Mouse (Mus musculus) hindbrain, embryonic 11.5 days (tissue): ENCODE measurements around the gene Knstrn. TPM values are rescaled to one million over a fixed set of nuclear protein-coding genes. Genes with fewer than 3 reads are reported as not detected.

Experiments used
- ATAC-seq: fragments of 200-750 bp; cut with Nextera tagmentation; 2 replicates; pipeline ENCODE4 v1.8.0; 2017; ENCODE audit warnings: mild to moderate bottlenecking, moderate TSS enrichment, moderate library complexity; ENCODE audit not compliant: low FRiP score
- DNase-seq: peaks from one replicate; pipeline ENCODE4 v3.0.0-alpha.2; 2015; ENCODE audit warnings: low spot score
- H3K27ac ChIP-seq: fragments of 300-500 bp; sonication (generic); 2 replicates; pipeline ENCODE4 v1.5.1; 2014; ENCODE audit warnings: mild to moderate bottlenecking, low read depth, low read length
- H3K27me3 ChIP-seq: fragments of 300-500 bp; sonication (generic); 2 replicates; pipeline ENCODE4 v1.6.1; 2014; ENCODE audit warnings: mild to moderate bottlenecking, low read length, moderate library complexity, mixed read lengths; ENCODE audit not compliant: control insufficient read depth, insufficient read depth
- H3K36me3 ChIP-seq: fragments of 300-500 bp; sonication (generic); 2 replicates; pipeline ENCODE4 v1.6.1; 2014; ENCODE audit warnings: mild to moderate bottlenecking, low read length, moderate library complexity, mixed read lengths; ENCODE audit not compliant: control insufficient read depth, insufficient read depth
- H3K4me1 ChIP-seq: fragments of 300-500 bp; sonication (generic); replicated peaks from 2 replicates; pipeline ENCODE4 v1.6.1; 2014; ENCODE audit warnings: low read length, mixed read lengths; ENCODE audit not compliant: control insufficient read depth, insufficient read depth
- H3K4me2 ChIP-seq: fragments of 300-500 bp; sonication (generic); replicated peaks from 2 replicates; pipeline ENCODE4 v1.6.1; 2014; ENCODE audit warnings: mild to moderate bottlenecking, low read depth, low read length
- H3K4me3 ChIP-seq: fragments of 300-500 bp; sonication (generic); 2 replicates; pipeline ENCODE4 v1.5.1; 2014; ENCODE audit warnings: low read depth, low read length
- H3K9ac ChIP-seq: fragments of 300-500 bp; sonication (generic); 2 replicates; pipeline ENCODE4 v1.6.1; 2014; ENCODE audit warnings: low read depth, low read length
- H3K9me3 ChIP-seq: fragments of 300-500 bp; sonication (generic); 2 replicates; pipeline ENCODE4 v1.6.1; 2016; ENCODE audit warnings: low read length; ENCODE audit not compliant: control insufficient read depth
- WGBS: fragments of 180-500 bp; shearing (Covaris S2); extraction: QIAGEN DNeasy Blood & Tissue Kit; methylation state at CpG from one replicate; pipeline ENCODE4 v1.1.7; 2014; 5-methylcytosine and 5-hydroxymethylcytosine counted together
- polyA plus RNA-seq: library from polyadenylated mRNA; unstranded; fragments of >200 nt; fragmentation: Nextera tagmentation; extraction: Ambion mirVana; gene quantifications from 2 replicates; pipeline ENCODE4 v1.2.1, GENCODE M21; 2014

Gene Knstrn
- 156 and 163 TPM in 2 replicates for polyA plus RNA-seq

DNA sequence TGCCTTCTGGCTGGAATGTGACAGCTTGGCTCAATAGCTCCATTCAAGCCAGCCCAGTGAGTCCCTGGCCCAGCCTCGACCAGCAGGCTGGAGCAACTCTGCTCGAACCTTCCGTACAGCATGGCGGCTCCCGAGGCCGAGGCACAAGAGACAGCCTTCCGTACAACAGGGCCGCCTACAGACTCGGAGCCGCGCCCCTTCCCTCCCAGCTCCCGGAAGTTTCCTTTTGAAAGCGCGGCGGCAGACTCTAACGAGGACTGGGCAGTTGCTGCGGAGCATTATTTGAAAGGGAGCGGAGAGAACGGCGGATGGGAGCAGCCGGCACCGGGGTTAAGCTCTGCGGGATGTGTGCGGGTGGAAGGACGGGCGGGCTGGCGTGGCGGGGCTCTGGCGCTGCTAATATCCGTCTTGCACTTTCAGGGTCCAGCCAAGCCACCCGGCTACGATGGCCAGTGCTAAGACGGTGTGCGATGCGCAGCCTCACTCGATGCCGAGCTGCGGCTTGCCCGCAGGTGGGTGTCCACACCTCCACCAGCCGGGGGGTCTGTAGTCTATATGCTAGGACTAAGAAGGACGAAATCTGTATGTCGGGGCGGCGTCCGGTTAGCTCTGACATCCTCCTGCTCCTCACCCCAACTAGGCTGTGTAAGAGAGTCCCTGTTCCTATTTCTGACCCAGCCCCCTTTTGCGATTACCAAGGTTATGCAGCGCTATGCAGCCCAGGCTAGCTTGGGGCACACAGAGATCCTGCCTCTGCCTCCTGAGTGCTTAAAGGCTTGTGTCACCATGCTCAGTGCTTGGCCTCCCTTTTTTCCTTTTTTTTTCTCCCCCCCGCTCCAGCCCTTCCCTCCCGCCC is at the start of gene Knstrn:
Gene Knstrn, plus strand, starts transcription at position 23 of the 856 bp plus-strand sequence.
- peak within 1 kb of the TSS; percentile 73 for H3K4me3 ChIP-seq
- ATAC-seq (peak; percentile 98), DNase-seq (peak; percentile 93)
- H3K36me3 ChIP-seq, result no peaks in the 10 kb centered on the region
- H3K9me3 ChIP-seq, result no peaks in the 10 kb centered on the region
- H3K9ac ChIP-seq, result peak within 1 kb of the TSS; percentile 76
- peaks cover 8% of the 10 kb centered on the region for H3K4me1 ChIP-seq
- H3K27ac ChIP-seq, result 0 out of 2 replicates have a peak within 1 kb of the TSS, but pooled peaks have one; percentile 56
- peak within 1 kb of the TSS; percentile 70 for H3K4me2 ChIP-seq
- no peaks in the 10 kb centered on the region for H3K27me3 ChIP-seq
- 1% methylated on average over 49 of the region's 49 CpGs for WGBS

- Histone ChIP-seq H3K36me3 (no peaks in the 10 kb centered on the region), H3K9ac (no peak overlapping the region), H3K27ac (no peak overlapping the region), H3K27me3 (0 out of 2 replicates have a peak, but pooled peaks cover 2% of the 10 kb centered on the region), H3K4me3 (no peak overlapping the region), H3K4me1 (peaks cover 20% of the 10 kb centered on the region), H3K9me3 (no peaks in the 10 kb centered on the region), H3K4me2 (no peak overlapping the region; the same call in 1 of the 2 replicates)
- ATAC-seq (no peak), DNase-seq (peak; percentile 76)
- WGBS, result 27% methylated on average over 11 of the region's 11 CpGs
Measured at GRCm38 (mm10) chr2:118764094-118764831, 49.5 kb upstream of the Knstrn start.

GRCm38 (mm10) chr2:118764875-118765274 is 48.9 kb upstream of the Knstrn start:
- DNase-seq (no peak), ATAC-seq (no peak)
- Histone ChIP-seq H3K4me3 (no peak overlapping the region), H3K27ac (no peak overlapping the region), H3K27me3 (0 out of 2 replicates have a peak, but pooled peaks cover 2% of the 10 kb centered on the region), H3K9me3 (no peaks in the 10 kb centered on the region), H3K9ac (no peak overlapping the region), H3K4me2 (no peak overlapping the region), H3K36me3 (no peaks in the 10 kb centered on the region), H3K4me1 (peaks cover 17% of the 10 kb centered on the region)
- 79% methylated on average over 5 of the region's 5 CpGs for WGBS

GRCm38 (mm10) chr2:118766041-118767033 is 47.5 kb upstream of the Knstrn start:
- Histone ChIP-seq H3K27me3 (0 out of 2 replicates have a peak, but pooled peaks cover 2% of the 10 kb centered on the region), H3K36me3 (no peaks in the 10 kb centered on the region), H3K4me1 (peaks cover 13% of the 10 kb centered on the region), H3K4me3 (no peak overlapping the region), H3K4me2 (no peak overlapping the region), H3K9ac (no peak overlapping the region), H3K27ac (no peak overlapping the region), H3K9me3 (no peaks in the 10 kb centered on the region)
- DNase-seq (no peak), ATAC-seq (no peak)
- 75% methylated on average over 10 of the region's 10 CpGs for WGBS

DNA sequence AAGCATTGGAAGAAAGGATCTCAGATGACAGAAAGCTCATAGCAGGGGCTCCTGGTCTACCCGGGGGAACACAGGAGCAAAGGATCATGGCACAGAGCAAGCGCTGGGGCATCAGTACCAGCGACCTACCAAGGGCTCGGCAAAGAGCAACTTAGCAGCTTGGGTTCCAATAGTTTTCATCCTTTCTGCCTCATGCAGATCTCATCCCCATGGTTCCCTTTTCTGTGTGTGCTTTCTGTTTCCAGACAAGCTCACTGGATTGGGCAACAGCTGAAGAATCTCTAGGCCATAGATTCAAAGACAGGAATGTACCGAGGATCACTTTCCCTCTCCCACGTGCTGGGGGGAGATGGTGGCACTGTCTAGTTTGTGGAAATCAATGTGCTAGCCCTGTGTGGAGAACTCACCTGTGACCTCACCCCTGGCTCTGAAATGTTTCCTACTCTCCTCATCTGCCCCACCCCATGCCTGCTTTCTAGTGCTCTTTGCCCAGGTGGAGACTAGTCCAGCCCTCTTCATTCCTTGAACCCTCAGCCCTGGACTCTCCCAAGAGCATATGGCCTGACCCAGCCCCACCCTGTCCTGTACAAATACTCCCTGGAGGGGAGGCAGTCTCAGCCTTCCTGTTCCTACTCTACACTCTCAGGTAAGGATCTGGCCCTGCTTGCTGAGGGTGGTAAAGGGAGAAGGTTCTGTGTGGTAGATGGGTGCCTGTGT is 41.5 kb upstream of the Knstrn start, which contains the start of gene Phgr1:
Gene Phgr1, plus strand, starts transcription at position 612 of the 717 bp plus-strand sequence.
- Histone ChIP-seq H3K4me3 (no peak within 1 kb of the TSS), H3K27ac (no peak within 1 kb of the TSS), H3K36me3 (no peaks in the 10 kb centered on the region), H3K9me3 (no peaks in the 10 kb centered on the region), H3K27me3 (no peaks in the 10 kb centered on the region), H3K4me2 (no peak within 1 kb of the TSS), H3K4me1 (no peaks in the 10 kb centered on the region), H3K9ac (no peak within 1 kb of the TSS)
- DNase-seq (no peak), ATAC-seq (no peak)
- 85% methylated on average over 6 of the region's 6 CpGs for WGBS

DNA sequence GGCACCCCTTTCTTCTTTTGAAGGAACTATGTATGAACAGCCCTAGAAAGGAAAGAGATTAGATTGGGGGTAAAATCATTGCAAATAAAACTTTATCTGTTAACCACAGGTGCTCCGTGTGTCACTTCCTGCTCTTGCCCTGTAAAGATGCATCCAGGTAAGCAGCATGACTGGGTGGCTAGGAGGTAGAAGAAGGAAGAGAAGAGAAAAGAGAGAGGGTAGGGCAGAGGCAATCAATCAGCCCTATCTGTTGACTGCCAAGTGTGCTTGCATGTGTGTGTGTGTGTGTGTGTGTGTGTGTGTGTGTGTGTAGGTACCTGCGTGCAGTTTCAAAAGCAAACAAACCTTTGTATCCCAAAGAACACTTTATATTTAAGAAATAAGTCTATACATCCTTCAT is 39.3 kb upstream of the Knstrn start:
- no peak overlapping the region for H3K4me3 ChIP-seq
- H3K27me3 ChIP-seq, result no peaks in the 10 kb centered on the region
- 86% methylated on average over 2 of the region's 2 CpGs for WGBS
- H3K4me2 ChIP-seq, result no peak overlapping the region
- H3K27ac ChIP-seq, result no peak overlapping the region
- peaks cover 3% of the 10 kb centered on the region; the same call in 1 of the 2 replicates for H3K4me1 ChIP-seq
- H3K9ac ChIP-seq, result no peak overlapping the region
- ATAC-seq (no peak), DNase-seq (no peak)
- no peaks in the 10 kb centered on the region for H3K9me3 ChIP-seq
- no peaks in the 10 kb centered on the region for H3K36me3 ChIP-seq

DNA sequence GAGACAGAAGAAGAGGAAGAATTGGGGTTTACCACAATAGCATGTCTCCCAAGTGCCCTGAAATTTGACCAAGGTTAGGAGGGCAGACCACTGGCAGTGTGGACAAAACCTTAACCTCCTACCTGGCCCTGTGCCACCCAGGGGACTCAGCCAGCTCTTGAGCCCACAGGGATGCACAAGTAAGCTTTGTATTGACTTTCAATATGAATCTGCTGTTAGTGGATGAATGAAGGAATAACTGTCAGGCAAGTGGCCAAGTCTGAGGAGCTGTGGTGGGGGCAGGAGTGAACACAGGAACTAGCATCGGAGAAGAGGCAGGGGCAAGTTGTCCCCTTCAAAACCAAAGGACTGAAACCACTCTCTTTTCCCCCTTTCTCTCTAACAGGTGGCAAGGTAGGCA is 38.4 kb upstream of the Knstrn start:
- Histone ChIP-seq H3K27ac (no peak overlapping the region), H3K9ac (no peak overlapping the region), H3K4me3 (no peak overlapping the region), H3K4me2 (no peak overlapping the region), H3K36me3 (no peaks in the 10 kb centered on the region), H3K27me3 (no peaks in the 10 kb centered on the region), H3K4me1 (peaks cover 3% of the 10 kb centered on the region), H3K9me3 (no peaks in the 10 kb centered on the region)
- DNase-seq, result no peak
- ATAC-seq, result no peak
- 78% methylated on average over 1 of the region's 1 CpGs for WGBS
